Mouse (Mus musculus) forebrain, embryonic 14.5 days (tissue): ENCODE results near the gene Rrp1b. TPM values are rescaled to one million over a fixed set of nuclear protein-coding genes. Genes with fewer than 3 reads are reported as not detected.

Source experiments
- ATAC-seq: fragments of 200-750 bp; cut with Nextera tagmentation; 2 replicates; pipeline ENCODE4 v1.8.0; 2017; ENCODE audit warnings: mild to moderate bottlenecking, moderate library complexity
- DNase-seq: peaks from one replicate; pipeline ENCODE4 v3.0.0-alpha.2; 2015; ENCODE audit warnings: low spot score
- H3K27ac ChIP-seq: fragments of 300-500 bp; sonication (generic); 2 replicates; pipeline ENCODE4 v1.5.1; 2014; ENCODE audit warnings: low read depth, mild to moderate bottlenecking, control low read depth, low read length, moderate library complexity
- H3K27me3 ChIP-seq: fragments of 300-500 bp; sonication (generic); replicated peaks from 2 replicates; pipeline ENCODE4 v1.6.1; 2014; ENCODE audit warnings: low read length, control low read depth, mixed read lengths; ENCODE audit not compliant: control insufficient read depth, insufficient read depth
- H3K36me3 ChIP-seq: fragments of 300-500 bp; sonication (generic); 2 replicates; pipeline ENCODE4 v1.6.1; 2014; ENCODE audit warnings: low read length, control low read depth; ENCODE audit not compliant: control insufficient read depth, insufficient read depth
- H3K4me1 ChIP-seq: fragments of 300-500 bp; sonication (generic); 2 replicates; pipeline ENCODE4 v1.6.1; 2014; ENCODE audit warnings: antibody characterized with exemption, low read length, control low read depth; ENCODE audit not compliant: control insufficient read depth, insufficient read depth
- H3K4me2 ChIP-seq: fragments of 300-500 bp; sonication (generic); 2 replicates; pipeline ENCODE4 v1.6.1; 2014; ENCODE audit warnings: mild to moderate bottlenecking, control low read depth, low read length
- H3K4me3 ChIP-seq: fragments of 300-500 bp; sonication (generic); 2 replicates; pipeline ENCODE4 v1.5.1; 2014; ENCODE audit warnings: low read depth, low read length, control low read depth
- H3K9ac ChIP-seq: fragments of 300-500 bp; sonication (generic); 2 replicates; pipeline ENCODE4 v1.6.1; 2014; ENCODE audit warnings: mild to moderate bottlenecking, low read length, control low read depth, moderate library complexity
- H3K9me3 ChIP-seq: fragments of 300-500 bp; sonication (generic); replicated peaks from 2 replicates; pipeline ENCODE4 v1.6.1; 2016; ENCODE audit warnings: low read length, control low read depth, mixed read lengths; ENCODE audit not compliant: control insufficient read depth
- WGBS: fragments of 180-500 bp; shearing (Covaris S2); extraction: QIAGEN DNeasy Blood & Tissue Kit; methylation state at CpG from one replicate; pipeline ENCODE4 v1.1.7; 2014; 5-methylcytosine and 5-hydroxymethylcytosine counted together
- polyA plus RNA-seq: library from polyadenylated mRNA; unstranded; fragments of >200 nt; fragmentation: Nextera tagmentation; extraction: Ambion mirVana; gene quantifications from 2 replicates; pipeline ENCODE4 v1.2.1, GENCODE M21; 2014

Rrp1b gene
- polyA plus RNA-seq, 1 experiment from 2014 or later: 29.5 TPM

DNA sequence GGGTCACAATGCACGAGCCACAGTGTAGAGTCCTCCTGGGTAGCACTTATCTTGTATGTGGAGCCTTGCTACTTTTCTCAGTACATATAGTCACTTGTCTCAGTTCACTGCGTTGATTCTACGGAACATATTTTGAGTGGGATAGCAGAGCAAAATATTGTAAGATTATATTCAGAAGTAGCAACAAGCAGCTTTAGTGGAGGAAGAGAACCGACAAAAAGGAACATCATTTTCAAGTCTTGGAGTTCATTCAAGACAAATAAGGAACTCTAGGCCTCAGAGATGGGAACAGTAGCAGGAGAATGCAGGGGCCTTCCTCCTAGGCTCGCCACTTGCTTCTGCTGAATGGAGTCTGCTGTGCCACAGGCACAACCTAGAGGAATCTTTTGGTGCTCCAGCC lies 10.6 kb downstream of the Rrp1b start:
- 91% methylated on average over 5 of the region's 5 CpGs for WGBS
- no peaks in the 10 kb centered on the region for H3K9me3 ChIP-seq
- DNase-seq (no peak), ATAC-seq (no peak)
- H3K4me3 ChIP-seq: no peak overlapping the region
- H3K27ac ChIP-seq: no peak overlapping the region
- no peaks in the 10 kb centered on the region for H3K4me1 ChIP-seq
- H3K9ac ChIP-seq: no peak overlapping the region
- H3K36me3 ChIP-seq: peaks cover 54% of the 10 kb centered on the region
- no peaks in the 10 kb centered on the region for H3K27me3 ChIP-seq
- no peak overlapping the region for H3K4me2 ChIP-seq

DNA sequence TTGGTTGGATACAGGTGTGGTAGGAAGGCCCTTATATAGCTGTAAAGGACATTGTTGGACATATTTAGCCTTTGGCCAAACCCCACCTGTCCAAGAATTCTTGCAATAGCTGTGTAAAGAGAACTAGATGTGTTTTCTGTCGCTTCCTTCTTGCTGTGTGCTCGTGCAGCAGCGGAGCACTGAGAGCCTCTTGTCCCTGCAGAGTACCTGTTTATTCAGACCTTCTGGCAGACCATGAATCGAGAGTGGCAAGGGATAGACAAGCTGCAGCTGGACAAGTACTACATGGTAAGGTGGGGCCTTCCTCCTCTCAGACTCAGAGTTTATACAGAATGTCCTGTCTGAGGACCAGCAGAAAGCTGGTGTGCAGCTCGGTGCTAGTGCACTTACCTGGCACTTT lies 12.5 kb downstream of the Rrp1b start:
- DNase-seq: no peak
- H3K36me3 ChIP-seq: peaks cover 72% of the 10 kb centered on the region

GRCm38 (mm10) chr17:32049914-32050313 lies 14.0 kb downstream of the Rrp1b start:
- no peak overlapping the region for H3K9ac ChIP-seq
- H3K27me3 ChIP-seq: no peaks in the 10 kb centered on the region
- 81% methylated on average over 4 of the region's 4 CpGs for WGBS
- H3K4me2 ChIP-seq: no peak overlapping the region
- H3K9me3 ChIP-seq: no peaks in the 10 kb centered on the region
- DNase-seq (no peak), ATAC-seq (no peak)
- no peaks in the 10 kb centered on the region for H3K4me1 ChIP-seq
- H3K4me3 ChIP-seq: no peak overlapping the region
- H3K27ac ChIP-seq: no peak overlapping the region
- H3K36me3 ChIP-seq: peaks cover 86% of the 10 kb centered on the region

More for the DNA sequence above, 12.5 kb downstream of the Rrp1b start:
- Histone ChIP-seq H3K4me2 (no peak overlapping the region), H3K4me1 (no peaks in the 10 kb centered on the region), H3K27me3 (no peaks in the 10 kb centered on the region), H3K9ac (no peak overlapping the region), H3K9me3 (no peaks in the 10 kb centered on the region), H3K27ac (no peak overlapping the region), H3K4me3 (no peak overlapping the region)
- no peak for ATAC-seq
- 89% methylated on average over 5 of the region's 5 CpGs for WGBS

DNA sequence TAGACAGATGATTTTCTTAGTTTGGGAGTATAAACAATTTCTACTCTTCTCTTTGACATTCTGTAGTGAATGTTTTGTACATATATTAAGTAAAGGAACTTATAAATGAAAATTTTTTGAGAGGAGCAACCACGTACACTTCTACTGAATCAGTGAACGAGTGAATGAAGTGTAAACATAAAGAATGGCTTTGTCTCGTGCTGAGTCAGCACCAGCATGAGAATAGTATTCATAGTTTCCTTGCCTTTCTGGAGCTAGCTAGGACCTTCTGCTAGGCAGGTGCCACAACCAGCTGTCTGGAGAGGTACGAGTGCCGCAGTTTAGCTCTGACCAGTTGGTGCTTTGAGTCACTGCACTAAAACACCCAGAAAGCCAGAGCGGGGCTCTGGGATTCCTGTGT lies 14.7 kb downstream of the Rrp1b start:
- Histone ChIP-seq H3K9me3 (no peaks in the 10 kb centered on the region), H3K4me1 (no peaks in the 10 kb centered on the region), H3K36me3 (peaks cover 93% of the 10 kb centered on the region), H3K4me2 (no peak overlapping the region), H3K27ac (no peak overlapping the region), H3K4me3 (no peak overlapping the region), H3K27me3 (no peaks in the 10 kb centered on the region), H3K9ac (no peak overlapping the region)
- no peak for DNase-seq
- WGBS: 88% methylated on average over 6 of the region's 6 CpGs
- no peak for ATAC-seq

- H3K4me2 ChIP-seq: no peak overlapping the region
- peaks cover 95% of the 10 kb centered on the region for H3K36me3 ChIP-seq
- H3K27me3 ChIP-seq: no peaks in the 10 kb centered on the region
- WGBS: 48% methylated on average over 5 of the region's 5 CpGs
- no peak overlapping the region for H3K4me3 ChIP-seq
- H3K4me1 ChIP-seq: no peaks in the 10 kb centered on the region
- ATAC-seq: no peak
- H3K9me3 ChIP-seq: no peaks in the 10 kb centered on the region
- peak; percentile 44 for DNase-seq
- no peak overlapping the region for H3K27ac ChIP-seq
- no peak overlapping the region for H3K9ac ChIP-seq
Measured at GRCm38 (mm10) chr17:32052237-32053080, 16.6 kb downstream of the Rrp1b start.

- DNase-seq (no peak), ATAC-seq (no peak)
- Histone ChIP-seq H3K9me3 (no peaks in the 10 kb centered on the region), H3K4me3 (no peak overlapping the region), H3K9ac (no peak overlapping the region), H3K4me1 (no peaks in the 10 kb centered on the region), H3K4me2 (no peak overlapping the region), H3K27ac (no peak overlapping the region), H3K36me3 (peaks cover 95% of the 10 kb centered on the region), H3K27me3 (no peaks in the 10 kb centered on the region)
- WGBS: 93% methylated on average over 5 of the region's 5 CpGs
Measured at GRCm38 (mm10) chr17:32053677-32054076, 17.8 kb downstream of the Rrp1b start.

- no peak for ATAC-seq
- Histone ChIP-seq H3K4me3 (no peak overlapping the region), H3K36me3 (peaks cover 88% of the 10 kb centered on the region), H3K9ac (no peak overlapping the region), H3K4me1 (no peaks in the 10 kb centered on the region), H3K27ac (no peak overlapping the region), H3K9me3 (no peaks in the 10 kb centered on the region), H3K27me3 (no peaks in the 10 kb centered on the region), H3K4me2 (no peak overlapping the region)
- WGBS: 86% methylated on average over 2 of the region's 2 CpGs
- DNase-seq: no peak
Measured at GRCm38 (mm10) chr17:32057843-32058242, 21.9 kb downstream of the Rrp1b start.

DNA sequence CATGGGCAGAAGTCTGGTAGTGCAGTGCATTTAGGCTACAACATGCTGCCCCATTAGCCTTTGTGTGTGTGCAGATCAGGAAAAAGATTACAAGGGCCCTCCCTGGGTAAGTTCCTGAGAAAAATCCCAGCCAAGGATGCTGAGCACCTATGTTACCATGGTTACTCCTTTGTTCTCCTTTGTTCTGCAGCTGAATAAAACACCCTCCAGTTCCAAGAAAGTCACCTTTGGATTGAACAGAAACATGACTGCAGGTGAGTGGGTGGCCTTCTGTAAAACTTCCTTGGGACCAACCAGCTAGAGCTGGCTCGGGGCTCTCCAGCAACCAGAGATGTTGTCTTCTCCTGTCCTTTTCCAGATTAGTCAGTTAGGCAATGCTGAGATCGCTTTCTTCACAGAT lies 23.2 kb downstream of the Rrp1b start:
- no peak overlapping the region for H3K4me2 ChIP-seq
- peaks cover 78% of the 10 kb centered on the region for H3K36me3 ChIP-seq
- DNase-seq (no peak), ATAC-seq (no peak)
- H3K9ac ChIP-seq: no peak overlapping the region
- H3K4me1 ChIP-seq: no peaks in the 10 kb centered on the region
- no peak overlapping the region for H3K27ac ChIP-seq
- no peak overlapping the region for H3K4me3 ChIP-seq
- no peaks in the 10 kb centered on the region for H3K27me3 ChIP-seq
- 79% methylated on average over 2 of the region's 2 CpGs for WGBS
- no peaks in the 10 kb centered on the region for H3K9me3 ChIP-seq

- Histone ChIP-seq H3K9ac (no peak overlapping the region), H3K27ac (no peak overlapping the region), H3K4me3 (no peak overlapping the region), H3K4me2 (no peak overlapping the region), H3K36me3 (peaks cover 57% of the 10 kb centered on the region), H3K4me1 (no peaks in the 10 kb centered on the region), H3K9me3 (no peaks in the 10 kb centered on the region), H3K27me3 (no peaks in the 10 kb centered on the region)
- DNase-seq (no peak), ATAC-seq (no peak)
- WGBS: 94% methylated on average over 14 of the region's 14 CpGs
Measured at GRCm38 (mm10) chr17:32061219-32061618, 25.3 kb downstream of the Rrp1b start.
